Comparison of ENCODE assay signal across 10 mouse cellular contexts in the genomic region with DNA sequence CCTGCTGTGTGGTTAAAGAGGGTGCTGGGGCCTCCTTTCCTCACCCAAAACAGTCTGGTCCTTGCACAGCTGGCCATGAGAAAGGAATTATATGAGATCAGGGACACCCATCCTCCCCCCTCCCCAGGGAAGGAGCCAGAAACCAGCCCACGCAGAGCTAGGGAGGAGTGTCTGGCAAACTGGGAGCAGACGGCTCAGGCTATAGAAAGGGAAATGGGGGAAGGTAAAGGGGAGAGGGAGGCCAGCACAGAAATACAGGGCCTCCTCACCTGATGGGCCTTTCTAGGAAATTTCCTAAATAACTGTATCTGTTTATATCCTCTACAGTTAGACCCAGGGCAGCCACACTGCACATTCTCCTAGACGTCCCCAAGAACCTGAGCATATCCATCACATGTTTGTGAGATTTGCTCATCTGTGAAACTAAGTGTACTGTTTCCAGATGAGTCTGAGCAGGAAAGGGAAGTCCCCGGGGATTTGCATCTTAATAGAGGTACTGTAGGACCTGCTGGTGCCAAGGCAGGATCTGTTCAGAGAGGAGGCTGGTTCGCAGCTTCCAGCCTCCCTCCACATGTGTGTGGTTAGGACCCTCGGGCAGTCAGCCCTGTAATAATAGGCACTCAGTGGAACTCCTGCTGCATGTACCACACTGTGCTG. TPM values are rescaled to one million over a fixed set of nuclear protein-coding genes. Genes with fewer than 3 reads are reported as not detected.
DNase-seq lines count a peak whose midpoint lies in the region; ATAC-seq and TF ChIP-seq lines count a peak whose summit lies in the region.
"Had no signal": no experiment of that assay in that cellular context is flagged by ENCODE, and none has a peak within 500 bp of the region (broad histone marks: within the 10 kb centered on the region; RNA-seq: fewer than 3 reads in every experiment).

No protein-coding gene starts in this region.

- ATAC-seq in hindbrain, embryonic 11.5 days (ENCODE audit: low FRiP score) = peak; percentile 17; the same call in 1 of the 2 replicates
- ATAC-seq in hindbrain, embryonic 16.5 days = no peak
- ATAC-seq in midbrain, embryonic 14.5 days (ENCODE audit: low FRiP score, low TSS enrichment) = no peak
- ATAC-seq in megakaryocyte progenitor cell, adult 5-6 weeks (replicated peaks; ENCODE audit: poor library complexity) = no peak

- H3K4me1 ChIP-seq in hindbrain, embryonic 11.5 days (replicated peaks; ENCODE audit: control insufficient read depth, insufficient read depth, low read length) = peaks cover 24% of the 10 kb centered on the region
- peaks cover 35% of the 10 kb centered on the region for H3K4me1 ChIP-seq in hindbrain, embryonic 16.5 days (ENCODE audit: control insufficient read depth, insufficient read depth, low read depth, low read length)
- H3K4me1 ChIP-seq in midbrain, embryonic 14.5 days (ENCODE audit: control insufficient read depth, insufficient read depth, low read length) = peaks cover 48% of the 10 kb centered on the region

- DNase-seq in hindbrain, embryonic 11.5 days (ENCODE audit: low spot score) = peak; percentile 52
- DNase-seq in ES-CJ7 (ENCODE audit: low read depth, low spot score) = peak; percentile 52
- DNase-seq in brain, embryonic 14.5 days (ENCODE audit: low read depth) = peak; percentile 64
- peak; percentile 66 for DNase-seq in midbrain, embryonic 14.5 days
- DNase-seq in liver = no peak
- no peak for DNase-seq in layer of hippocampus, adult 11-12 months (ENCODE audit: low spot score)

- peak overlapping the region; percentile 48 for H3K27ac ChIP-seq in hindbrain, embryonic 11.5 days (ENCODE audit: low read depth, low read length)
- no peak overlapping the region for H3K27ac ChIP-seq in hindbrain, embryonic 16.5 days (ENCODE audit: low read depth, low read length)
- H3K27ac ChIP-seq in midbrain, embryonic 14.5 days (replicated peaks; ENCODE audit: low read depth, low read length) = peak overlapping the region; percentile 26; the same call in 1 of the 2 replicates

- no peak overlapping the region for H3K4me3 ChIP-seq in hindbrain, embryonic 11.5 days (ENCODE audit: low read depth, low read length)
- no peak overlapping the region for H3K4me3 ChIP-seq in hindbrain, embryonic 16.5 days (ENCODE audit: low read length)
- no peak overlapping the region for H3K4me3 ChIP-seq in midbrain, embryonic 14.5 days (replicated peaks; ENCODE audit: low read depth, low read length)
- H3K4me3 ChIP-seq: myocyte had no signal

- no peak for TF ChIP-seq POLR2A in brain, embryonic 14.5 days (IDR thresholded peaks at IDR 0.05; ENCODE audit: borderline replicate concordance, extremely low read depth, insufficient read depth, insufficient read length, poor library complexity, severe bottlenecking)

- TF ChIP-seq CTCF in brain, embryonic 14.5 days (IDR thresholded peaks at IDR 0.05; ENCODE audit: borderline replicate concordance, extremely low read depth, insufficient read depth, insufficient read length) = no peak

- H3K4me2 ChIP-seq in hindbrain, embryonic 11.5 days (replicated peaks; ENCODE audit: low read depth, low read length) = no peak overlapping the region
- H3K4me2 ChIP-seq in hindbrain, embryonic 16.5 days (ENCODE audit: low read length) = no peak overlapping the region
- H3K4me2 ChIP-seq in midbrain, embryonic 14.5 days (ENCODE audit: low read length) = 0 out of 2 replicates have a peak overlapping the region, but pooled peaks have one; percentile 4

- 0 out of 2 replicates have a peak, but pooled peaks cover 9% of the 10 kb centered on the region for H3K27me3 ChIP-seq in hindbrain, embryonic 11.5 days (ENCODE audit: control insufficient read depth, insufficient read depth, low read length)
- H3K27me3 ChIP-seq in hindbrain, embryonic 16.5 days (replicated peaks; ENCODE audit: control insufficient read depth, insufficient read depth, low read length) = no peaks in the 10 kb centered on the region; the same call in 1 of the 2 replicates
- no peaks in the 10 kb centered on the region for H3K27me3 ChIP-seq in midbrain, embryonic 14.5 days (ENCODE audit: control insufficient read depth, insufficient read depth, low read length)

- WGBS in hindbrain, embryonic 11.5 days = 25% methylated on average over 6 of the region's 6 CpGs
- 21% methylated on average over 6 of the region's 6 CpGs for WGBS in hindbrain, embryonic 16.5 days
- WGBS in midbrain, embryonic 14.5 days = 7% methylated on average over 6 of the region's 6 CpGs

- no peaks in the 10 kb centered on the region for H3K9me3 ChIP-seq in hindbrain, embryonic 11.5 days (ENCODE audit: control insufficient read depth, low read length)
- no peaks in the 10 kb centered on the region for H3K9me3 ChIP-seq in hindbrain, embryonic 16.5 days (ENCODE audit: control insufficient read depth, low read length)
- no peaks in the 10 kb centered on the region for H3K9me3 ChIP-seq in midbrain, embryonic 14.5 days (ENCODE audit: control insufficient read depth, low read length)

- H3K9ac ChIP-seq in hindbrain, embryonic 11.5 days (ENCODE audit: low read depth, low read length) = peak overlapping the region; percentile 32; the same call in 1 of the 2 replicates
- no peak overlapping the region; the same call in 1 of the 2 replicates for H3K9ac ChIP-seq in hindbrain, embryonic 16.5 days (ENCODE audit: low read depth, low read length)
- H3K9ac ChIP-seq in midbrain, embryonic 14.5 days (replicated peaks; ENCODE audit: low read length) = no peak overlapping the region

- H3K36me3 ChIP-seq in hindbrain, embryonic 11.5 days (ENCODE audit: control insufficient read depth, insufficient read depth, low read length) = no peaks in the 10 kb centered on the region
- H3K36me3 ChIP-seq in hindbrain, embryonic 16.5 days (ENCODE audit: control insufficient read depth, insufficient read depth, low read length) = peaks cover 3% of the 10 kb centered on the region; the same call in 1 of the 2 replicates
- H3K36me3 ChIP-seq in midbrain, embryonic 14.5 days (ENCODE audit: control insufficient read depth, insufficient read depth, low read length) = peaks cover 18% of the 10 kb centered on the region

RNA-seq across cellular contexts. Expression of a gene that starts 6.2 kb away (rescaled TPM):
- polyA plus RNA-seq in hindbrain, embryonic 11.5 days (2014; fragmentation: Nextera tagmentation; extraction: Ambion mirVana) = 16.6 and 17.5 TPM in 2 replicates
- 28.5 and 30.0 TPM in 2 replicates for polyA plus RNA-seq in hindbrain, embryonic 16.5 days (2015; fragmentation: Nextera tagmentation; extraction: Ambion mirVana)
- 33.0 and 40.9 TPM in 2 replicates for polyA plus RNA-seq in brain, embryonic 14.5 days (2012; rRNA removed)
- 20.0 and 20.2 TPM in 2 replicates for polyA plus RNA-seq in midbrain, embryonic 14.5 days (2014; fragmentation: Nextera tagmentation; extraction: Ambion mirVana)
- not detected in 2 replicates for total RNA-seq in megakaryocyte progenitor cell, adult 5-6 weeks (2015)
- total RNA-seq in megakaryocyte progenitor cell, adult 5-6 weeks (2017) = not detected in 2 replicates

RNA-seq across cellular contexts. Expression of a gene that starts 16.4 kb away (rescaled TPM):
- polyA plus RNA-seq in hindbrain, embryonic 11.5 days (2014; fragmentation: Nextera tagmentation; extraction: Ambion mirVana) = 19.0 and 19.9 TPM in 2 replicates
- 16.5 and 19.4 TPM in 2 replicates for polyA plus RNA-seq in hindbrain, embryonic 16.5 days (2015; fragmentation: Nextera tagmentation; extraction: Ambion mirVana)
- polyA plus RNA-seq in brain, embryonic 14.5 days (2012; rRNA removed) = 24.7 and 25.8 TPM in 2 replicates
- polyA plus RNA-seq in midbrain, embryonic 14.5 days (2014; fragmentation: Nextera tagmentation; extraction: Ambion mirVana) = 12.5 and 21.3 TPM in 2 replicates
- total RNA-seq in megakaryocyte progenitor cell, adult 5-6 weeks (2015) = 6.6 TPM in 2 replicates
- 9.6 and 9.7 TPM in 2 replicates for total RNA-seq in megakaryocyte progenitor cell, adult 5-6 weeks (2017)

RNA-seq across cellular contexts. Expression of a gene that starts 43.5 kb away (rescaled TPM):
- 0.08 and 0.46 TPM in 2 replicates for polyA plus RNA-seq in hindbrain, embryonic 11.5 days (2014; fragmentation: Nextera tagmentation; extraction: Ambion mirVana)
- 1.6 and 1.7 TPM in 2 replicates for polyA plus RNA-seq in hindbrain, embryonic 16.5 days (2015; fragmentation: Nextera tagmentation; extraction: Ambion mirVana)
- polyA plus RNA-seq in brain, embryonic 14.5 days (2012; rRNA removed) = 3.3 and 3.8 TPM in 2 replicates
- 1.5 and 3.0 TPM in 2 replicates for polyA plus RNA-seq in midbrain, embryonic 14.5 days (2014; fragmentation: Nextera tagmentation; extraction: Ambion mirVana)
- total RNA-seq in megakaryocyte progenitor cell, adult 5-6 weeks (2015) = not detected in 2 replicates
- not detected in 2 replicates for total RNA-seq in megakaryocyte progenitor cell, adult 5-6 weeks (2017)
- total RNA-seq: liver, adult 2 months had no signal
- polyA plus RNA-seq: myocyte had no signal

Comparison
In these comparisons a context has a peak if more than half of its experiments do, and no peak if none do; other contexts are left out.
1. DNase-seq: peak in hindbrain, embryonic 11.5 days (single experiment), ES-CJ7 (single experiment), brain, embryonic 14.5 days (single experiment) and midbrain, embryonic 14.5 days (single experiment); none in liver (single experiment) and layer of hippocampus, adult 11-12 months (single experiment).